Mouse (Mus musculus): ENCODE data around the gene Itpr1.
A peak's percentile ranks its signal among the peaks of the same experiment; 100 is the strongest.

Gene Itpr1

DNA sequence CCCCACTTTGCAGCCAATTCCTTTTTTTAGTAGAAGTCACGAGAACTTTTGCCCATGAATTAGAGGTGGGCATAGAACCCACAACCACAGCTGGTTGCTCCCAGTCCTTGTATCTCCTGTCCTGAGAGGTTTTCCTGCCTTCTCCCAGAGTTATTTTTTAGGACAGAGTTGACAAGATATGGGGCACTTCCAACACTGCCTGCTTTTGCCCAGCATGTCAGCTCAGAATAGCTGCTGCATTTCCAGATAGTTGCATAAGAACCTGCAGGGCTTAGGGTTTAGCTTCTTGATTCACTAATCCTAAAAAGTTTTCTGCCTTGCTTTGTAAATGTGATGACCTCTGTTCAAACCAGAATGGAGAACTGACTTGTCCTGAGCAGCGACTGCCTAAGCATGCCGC is 185.1 kb downstream of the Itpr1 start:
- DNase-seq (ENCODE audit: low spot score): no peak

DNA sequence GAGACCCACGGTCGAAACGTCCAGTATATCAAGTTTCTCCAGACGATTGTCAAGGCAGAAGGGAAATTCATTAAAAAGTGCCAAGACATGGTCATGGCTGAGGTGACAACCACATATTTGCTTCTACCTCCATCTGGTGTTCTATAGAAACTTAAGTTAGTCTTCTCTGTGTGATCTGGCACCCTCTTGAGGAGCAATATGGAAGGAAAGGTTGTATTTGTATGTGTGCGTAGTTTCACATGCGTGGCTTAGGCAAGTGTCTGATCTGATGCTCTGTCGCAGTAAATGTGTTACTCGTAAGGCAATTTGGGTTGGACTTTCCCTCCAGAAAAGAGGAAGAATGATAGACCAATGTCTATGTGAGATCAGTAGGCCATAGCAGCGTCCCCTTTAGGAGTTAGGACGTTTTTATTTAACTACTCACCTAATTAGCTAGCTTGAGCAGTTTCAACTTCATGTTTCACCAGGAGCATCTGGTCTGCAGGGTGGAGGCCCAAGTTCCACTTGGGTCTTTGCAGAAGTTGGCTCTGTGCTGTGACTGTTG is 188.6 kb downstream of the Itpr1 start:
- no peak for DNase-seq (ENCODE audit: low spot score)

DNA sequence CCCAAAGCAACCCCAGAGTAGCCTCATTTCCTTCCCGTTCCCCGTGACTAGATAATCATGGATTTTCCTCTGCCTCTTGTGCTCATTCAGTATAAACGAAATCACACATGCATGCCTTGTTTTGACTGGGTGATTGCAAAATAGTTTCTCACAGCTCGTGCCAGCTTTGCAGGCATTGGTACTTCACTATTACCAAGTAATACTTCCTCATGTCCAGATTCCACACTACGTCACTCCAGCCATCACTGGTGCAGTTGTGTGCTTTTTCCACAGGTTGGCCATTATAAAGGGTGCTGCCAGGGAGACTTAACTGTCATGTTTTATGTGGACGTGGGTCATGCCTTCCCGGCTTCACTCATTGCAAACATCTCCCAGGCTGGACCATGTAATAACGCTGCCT is 191.8 kb downstream of the Itpr1 start:
- DNase-seq (ENCODE audit: low spot score): no peak

DNA sequence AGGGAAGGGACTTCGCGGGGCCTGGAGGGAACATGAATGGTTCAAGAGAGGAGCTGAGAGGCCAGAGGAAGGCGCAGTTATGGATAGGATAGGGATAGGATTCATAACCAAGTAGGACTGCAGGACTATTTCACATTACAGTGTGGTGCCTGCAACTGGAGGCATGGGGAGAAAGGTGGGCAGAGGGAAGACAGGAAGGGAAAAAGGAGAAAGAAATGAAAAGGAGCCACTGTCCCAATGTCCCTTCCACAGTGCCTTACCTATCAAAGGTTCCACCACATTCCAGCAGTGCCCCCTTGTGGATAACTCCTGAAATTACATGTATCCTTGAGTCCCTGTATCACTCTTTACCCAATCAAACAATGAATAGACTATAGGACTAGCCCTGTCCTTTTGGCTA is 195.2 kb downstream of the Itpr1 start:
- no peak for DNase-seq (ENCODE audit: low spot score)

DNA sequence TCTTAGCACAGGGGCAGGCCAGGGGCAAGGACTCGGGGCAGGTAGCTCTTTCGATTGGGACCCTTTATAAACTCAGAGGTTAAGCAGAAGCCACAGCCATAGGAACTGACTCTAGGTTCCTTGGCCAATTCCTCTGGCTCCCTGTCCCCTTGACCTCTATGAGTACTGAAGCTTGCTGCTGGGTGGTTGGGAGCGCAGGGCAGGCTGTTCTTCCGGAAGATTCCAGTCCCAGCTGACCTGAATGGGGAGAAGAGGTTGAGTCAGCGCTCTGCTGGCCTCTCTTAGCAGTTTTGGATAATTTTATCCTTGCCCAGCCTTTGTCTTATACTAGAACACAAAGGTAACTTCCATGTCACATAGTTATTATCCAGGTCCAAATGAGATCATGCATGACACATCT is 195.8 kb downstream of the Itpr1 start:
- no peak for DNase-seq (ENCODE audit: low spot score)

DNA sequence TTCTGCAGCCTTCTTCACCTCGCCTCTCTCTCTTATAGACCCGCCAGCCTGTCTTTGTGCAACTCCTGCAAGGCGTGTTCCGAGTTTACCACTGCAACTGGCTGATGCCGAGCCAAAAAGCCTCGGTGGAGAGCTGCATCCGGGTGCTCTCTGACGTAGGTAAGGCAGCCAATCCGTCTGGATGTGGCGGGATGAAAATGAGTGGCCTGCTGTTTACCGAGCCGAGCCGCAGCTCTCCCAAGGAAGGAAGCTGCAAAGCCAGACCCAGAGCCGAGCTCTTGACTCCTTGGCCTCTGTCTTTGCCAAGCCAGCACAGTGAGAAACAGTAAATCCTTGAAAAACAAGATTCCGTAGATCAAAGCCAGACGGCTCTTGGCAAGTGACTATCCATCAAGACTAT is 197.9 kb downstream of the Itpr1 start:
- DNase-seq (ENCODE audit: low spot score): no peak

DNA sequence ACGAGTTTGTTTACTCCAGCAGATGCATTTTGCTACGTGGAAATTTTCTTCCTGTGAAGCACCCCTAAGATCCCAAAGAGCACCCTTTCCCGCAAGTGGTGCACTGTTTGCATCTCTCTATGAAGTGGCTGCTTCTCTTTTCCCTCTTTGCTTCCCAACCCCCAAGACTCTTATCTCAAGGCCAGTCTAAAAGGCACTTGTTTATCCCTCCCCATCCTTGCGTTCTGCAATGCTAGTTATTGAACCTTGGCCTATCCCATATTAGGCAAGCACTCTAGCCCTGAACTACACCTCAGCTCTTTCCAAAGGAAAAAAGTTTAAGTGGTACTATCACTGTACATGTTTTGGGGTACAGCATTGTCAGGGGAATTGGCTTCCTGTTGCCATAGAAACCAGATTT is 198.3 kb downstream of the Itpr1 start:
- DNase-seq (ENCODE audit: low spot score): no peak

DNA sequence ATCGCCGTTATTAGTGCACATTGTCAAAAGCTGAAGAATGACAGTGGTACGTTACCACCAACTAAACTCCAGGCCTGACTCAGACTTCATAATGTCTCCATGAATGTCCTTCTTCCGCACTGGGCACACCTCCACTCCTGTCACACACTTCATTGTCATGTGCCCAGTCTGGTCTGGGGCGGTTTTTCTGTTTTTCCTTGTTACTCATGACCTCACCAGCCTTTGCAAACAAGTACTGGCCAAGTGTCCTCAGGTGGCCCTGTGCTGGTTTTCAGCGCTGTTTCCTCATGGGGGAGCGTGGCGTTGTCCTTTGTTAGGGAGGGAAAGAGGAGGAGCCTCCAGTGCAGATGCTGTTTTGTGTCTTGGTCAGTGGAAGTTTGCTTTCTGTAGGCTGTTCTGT is 200.1 kb downstream of the Itpr1 start:
- DNase-seq (ENCODE audit: low spot score): no peak

DNA sequence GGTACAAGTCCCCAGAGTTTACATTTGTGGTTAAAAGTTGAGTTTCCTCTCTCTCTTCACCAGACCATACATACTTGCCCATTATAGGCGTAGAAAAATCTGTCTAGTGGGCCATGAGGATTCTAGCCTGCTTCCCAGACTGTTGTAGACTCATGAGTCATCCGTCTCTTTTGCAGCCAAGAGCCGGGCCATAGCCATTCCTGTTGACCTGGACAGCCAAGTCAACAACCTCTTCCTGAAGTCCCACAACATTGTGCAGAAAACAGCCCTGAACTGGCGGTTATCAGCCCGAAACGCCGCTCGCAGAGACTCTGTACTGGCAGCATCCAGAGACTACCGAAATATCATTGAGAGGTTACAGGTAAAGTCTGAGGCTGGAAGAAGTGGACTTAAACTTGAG is 200.7 kb downstream of the Itpr1 start:
- DNase-seq (ENCODE audit: low spot score): no peak

DNA sequence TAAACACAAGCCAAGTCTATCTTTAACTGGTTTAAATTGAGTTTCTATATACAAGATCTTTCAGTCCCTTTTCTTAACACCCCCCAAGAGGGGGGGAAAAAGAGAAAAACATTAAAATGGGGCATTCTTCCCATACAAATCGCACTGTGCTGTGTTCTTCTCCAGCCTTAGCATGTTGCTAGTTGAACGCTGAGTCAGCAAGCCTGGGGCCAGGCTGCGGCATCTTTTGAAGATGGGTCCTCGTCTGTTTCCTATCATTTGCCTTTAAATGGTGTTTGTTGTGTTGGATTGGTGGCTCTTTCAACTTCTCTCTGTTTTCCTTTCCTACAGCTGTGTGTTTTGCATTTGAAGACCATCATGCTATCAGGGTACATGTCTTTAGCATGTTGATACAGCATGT is 203.0 kb downstream of the Itpr1 start:
- DNase-seq (ENCODE audit: low spot score): no peak

DNA sequence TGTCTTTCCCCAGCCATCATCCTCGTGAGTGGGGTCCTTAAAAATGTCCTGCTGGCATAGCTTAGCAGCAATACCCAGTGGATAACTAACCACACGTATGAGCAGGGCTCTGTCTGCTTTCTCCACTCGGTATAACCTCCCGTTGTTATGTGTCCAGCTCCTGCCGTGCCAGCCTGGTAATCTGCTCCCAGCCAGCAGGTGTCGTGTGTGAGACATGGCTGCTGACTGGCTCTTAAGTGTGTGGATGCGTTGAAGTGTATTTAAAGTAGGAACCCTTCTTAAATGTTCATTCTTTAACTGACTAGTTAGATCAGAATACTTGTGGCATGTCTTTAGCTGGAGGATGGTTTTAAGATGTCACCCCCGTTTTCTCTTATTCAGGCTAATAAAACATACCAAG is 204.6 kb downstream of the Itpr1 start:
- DNase-seq (ENCODE audit: low spot score): no peak

DNA sequence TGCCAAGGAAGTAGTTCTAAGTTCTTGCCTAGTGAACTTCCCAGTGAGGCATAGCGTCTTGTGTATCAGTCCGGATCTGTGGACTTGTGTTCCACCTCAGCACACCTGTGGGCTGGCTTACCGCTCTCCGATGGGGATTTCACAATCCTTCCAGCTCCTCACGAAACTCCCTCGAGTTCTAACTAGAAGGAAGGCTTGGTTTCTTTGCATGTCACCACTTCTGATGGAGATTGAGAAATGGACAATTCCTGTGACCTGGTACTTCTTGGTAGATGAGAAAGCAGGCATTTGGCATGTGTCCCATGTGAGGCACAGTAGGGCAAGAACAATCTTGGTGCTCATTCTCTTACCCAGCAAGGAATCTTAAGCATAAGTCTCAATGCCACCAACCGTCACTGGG is 205.3 kb downstream of the Itpr1 start:
- no peak for DNase-seq (ENCODE audit: low spot score)

DNA sequence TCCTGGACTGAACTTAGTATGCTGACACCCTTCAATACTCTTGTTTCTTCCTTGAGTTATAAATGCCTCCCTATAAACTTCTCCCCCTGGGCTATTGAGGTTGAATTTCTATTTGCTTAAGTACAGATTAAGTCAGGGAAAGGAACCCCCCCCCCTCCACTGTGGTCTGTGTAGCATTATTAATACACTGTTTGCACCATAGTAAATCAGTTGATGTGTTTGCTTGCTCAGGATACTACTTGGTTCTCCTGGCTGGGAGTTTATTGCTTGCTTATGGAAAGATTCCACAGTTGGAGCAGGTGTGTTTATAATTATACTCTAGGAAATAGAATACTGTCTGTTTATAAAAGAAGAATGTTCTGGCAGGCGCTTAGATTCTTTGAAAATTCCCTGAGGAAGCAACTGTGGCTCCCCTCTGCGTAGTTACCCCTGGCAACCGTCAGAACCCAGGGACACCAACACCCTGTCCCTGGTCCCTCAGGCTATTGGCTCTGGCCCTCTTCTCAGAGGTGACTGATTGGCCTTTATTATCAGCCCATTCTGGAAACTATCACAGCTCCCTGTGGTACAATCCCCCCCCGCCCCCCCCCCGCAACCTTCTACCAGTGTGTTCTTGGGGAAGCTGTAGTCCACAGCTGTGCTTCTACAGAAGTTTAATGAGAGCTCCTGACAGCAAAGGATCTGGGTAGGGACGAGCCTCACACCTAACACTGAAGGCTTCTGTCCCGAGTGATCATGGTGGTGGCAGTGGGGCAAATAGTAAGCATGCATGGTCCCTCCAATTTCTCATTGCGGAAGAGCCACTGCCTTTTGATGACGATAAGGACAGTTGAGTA is 212.1 kb downstream of the Itpr1 start:
- DNase-seq (ENCODE audit: low spot score): no peak

DNA sequence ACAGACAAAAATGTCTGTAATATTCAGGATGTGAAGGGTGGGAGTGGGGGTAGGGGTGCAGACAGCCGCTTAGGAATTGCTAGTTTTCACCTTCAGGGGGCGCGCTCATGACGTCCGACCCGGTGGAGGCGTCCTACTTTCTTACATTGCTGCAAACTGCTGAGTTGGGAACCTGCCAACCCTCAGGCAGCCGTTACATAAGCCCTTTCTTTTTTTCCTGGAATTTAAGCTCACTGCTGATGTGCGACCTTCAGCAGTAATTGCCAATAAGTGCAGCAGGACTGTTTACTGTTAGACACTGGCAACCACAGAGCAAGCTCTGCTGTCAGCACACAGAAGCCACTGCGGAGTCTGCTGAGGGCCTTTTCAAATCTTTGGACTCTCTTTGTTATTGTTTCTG is 213.9 kb downstream of the Itpr1 start:
- DNase-seq (ENCODE audit: low spot score): peak; percentile 52

DNA sequence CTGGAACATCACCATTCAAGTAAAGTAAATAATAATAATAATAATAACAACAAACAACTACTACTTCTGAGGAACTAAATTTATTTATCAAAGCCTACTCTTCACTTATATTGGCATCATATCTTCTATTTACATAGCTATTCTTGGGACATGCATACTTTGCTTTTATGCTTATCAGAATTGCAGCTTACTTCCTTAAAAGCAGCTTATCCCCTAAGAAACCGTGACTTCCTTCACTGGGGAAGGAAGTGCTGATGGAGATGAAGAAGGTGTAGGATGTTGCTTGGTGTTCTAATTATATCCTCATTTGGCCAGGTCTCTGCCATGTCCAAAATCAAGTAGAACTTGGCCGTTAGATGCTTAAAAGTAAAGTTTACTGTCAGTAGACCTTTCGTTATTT is 215.5 kb downstream of the Itpr1 start:
- no peak for DNase-seq (ENCODE audit: low spot score)

DNA sequence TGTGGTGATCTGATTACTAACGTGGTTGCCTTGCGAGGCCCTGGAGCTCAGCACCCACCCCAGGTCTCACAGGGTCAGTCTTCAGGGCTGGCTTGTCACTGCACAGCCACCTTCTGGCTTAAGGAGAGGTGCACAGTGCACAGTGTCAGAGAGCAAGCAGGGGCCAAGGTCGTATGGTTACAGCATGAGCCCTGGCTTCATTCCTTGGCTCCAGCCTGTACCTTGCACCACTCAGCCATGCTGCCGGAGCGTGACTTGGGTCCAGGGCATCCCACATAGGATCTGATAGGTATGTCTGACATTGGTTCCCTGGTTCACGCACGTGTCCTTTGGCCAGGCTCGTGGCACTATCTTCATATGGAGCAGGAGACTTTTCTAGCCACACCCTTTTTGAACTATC is 217.1 kb downstream of the Itpr1 start:
- no peak for DNase-seq (ENCODE audit: low spot score)

DNA sequence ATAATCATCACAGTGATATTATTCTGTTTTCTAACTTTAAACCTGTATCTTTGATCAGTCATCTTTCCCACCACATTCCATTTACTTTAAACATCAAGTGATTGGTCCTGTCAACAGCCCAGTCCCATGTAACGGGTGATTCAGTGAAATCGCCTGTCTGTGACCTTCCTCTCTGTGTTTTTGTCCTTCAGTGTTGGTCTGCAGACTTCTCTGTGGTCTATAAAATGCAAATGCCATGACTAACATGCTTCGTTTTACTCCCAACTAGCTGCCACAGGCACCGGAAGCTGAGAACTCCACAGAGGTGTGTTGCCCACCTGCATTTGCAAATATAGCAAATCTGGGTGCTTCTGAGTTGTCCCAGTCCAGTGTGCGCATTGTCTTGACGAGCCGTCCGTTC is 218.3 kb downstream of the Itpr1 start:
- DNase-seq (ENCODE audit: low spot score): no peak

DNA sequence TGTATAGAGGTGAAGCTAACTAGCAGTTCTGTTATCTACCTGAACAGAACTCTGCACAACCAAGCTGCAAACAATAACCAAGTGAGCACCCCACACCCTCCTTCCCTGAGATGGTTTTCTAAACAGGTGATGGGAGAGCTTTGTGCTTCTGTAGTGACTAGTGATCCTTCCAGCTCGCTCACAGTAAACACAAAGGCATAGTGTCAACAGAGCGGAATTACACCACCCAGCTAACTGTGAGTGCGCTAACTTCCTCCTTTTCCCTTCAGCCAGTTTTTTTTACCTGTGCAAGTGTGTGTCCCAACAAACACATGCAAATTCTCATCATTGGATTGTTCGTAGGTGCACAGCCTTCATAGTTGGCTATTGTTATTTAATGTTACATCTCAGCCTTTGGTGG is 219.9 kb downstream of the Itpr1 start:
- no peak for DNase-seq (ENCODE audit: low spot score)

DNA sequence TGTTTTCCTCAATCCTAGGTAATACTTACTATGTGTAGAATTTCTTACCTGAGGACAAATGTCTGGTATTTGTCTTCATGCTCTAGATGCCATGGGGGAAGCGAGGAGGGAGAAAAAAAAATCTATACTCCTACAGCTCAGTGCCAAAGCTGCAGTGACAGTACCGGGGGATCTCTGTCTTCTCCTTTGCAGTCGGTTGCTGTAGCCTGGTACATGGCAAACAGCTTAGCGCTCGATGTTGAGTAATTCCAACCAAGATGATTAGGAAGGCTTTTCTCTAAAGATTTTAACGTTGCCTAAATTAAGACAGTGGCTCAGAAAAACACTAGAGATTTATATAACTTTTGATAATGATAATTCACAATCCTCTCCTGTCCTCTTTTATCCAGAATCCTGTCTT is 221.9 kb downstream of the Itpr1 start:
- no peak for DNase-seq (ENCODE audit: low spot score)

DNA sequence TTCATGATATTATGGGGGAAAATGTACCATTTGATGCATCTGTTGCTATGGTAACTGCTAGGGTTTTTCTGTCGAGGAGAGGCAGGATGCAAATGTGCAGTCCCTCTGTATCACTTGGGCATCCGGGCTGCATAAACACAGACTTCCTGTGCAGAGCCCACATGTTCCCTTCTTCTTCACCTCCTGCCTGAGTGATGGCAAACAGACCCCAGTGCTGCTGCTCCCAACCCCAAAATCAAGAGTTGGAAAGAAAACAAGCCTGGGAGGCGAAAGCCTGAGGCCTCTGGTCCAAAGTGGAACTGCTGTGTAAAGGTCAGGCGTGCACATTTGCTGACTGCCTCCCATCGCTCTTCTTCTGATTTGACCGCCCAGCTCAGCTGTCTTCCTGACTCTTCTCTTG is 222.6 kb downstream of the Itpr1 start:
- DNase-seq (ENCODE audit: low spot score): no peak

DNA sequence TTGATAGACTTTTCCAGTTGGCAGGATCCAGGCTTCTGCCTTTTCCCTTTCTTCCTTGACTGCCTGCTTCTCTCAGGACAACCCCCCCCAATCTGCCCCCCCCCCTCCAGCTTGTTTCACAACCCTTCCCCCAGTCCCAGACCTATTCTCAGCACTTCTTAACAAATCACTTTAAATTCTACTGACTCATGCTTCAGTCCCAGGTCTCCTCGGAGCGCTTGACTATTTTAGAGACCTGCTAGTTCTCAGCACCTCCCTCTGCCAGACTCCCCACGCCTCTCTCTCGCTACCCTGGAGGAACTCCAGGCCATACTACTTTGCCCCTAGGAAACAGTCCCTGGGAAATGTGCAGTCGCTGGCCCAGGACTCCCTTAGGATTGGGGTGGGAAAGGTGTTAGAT is 223.7 kb downstream of the Itpr1 start:
- DNase-seq (ENCODE audit: low spot score): no peak

DNA sequence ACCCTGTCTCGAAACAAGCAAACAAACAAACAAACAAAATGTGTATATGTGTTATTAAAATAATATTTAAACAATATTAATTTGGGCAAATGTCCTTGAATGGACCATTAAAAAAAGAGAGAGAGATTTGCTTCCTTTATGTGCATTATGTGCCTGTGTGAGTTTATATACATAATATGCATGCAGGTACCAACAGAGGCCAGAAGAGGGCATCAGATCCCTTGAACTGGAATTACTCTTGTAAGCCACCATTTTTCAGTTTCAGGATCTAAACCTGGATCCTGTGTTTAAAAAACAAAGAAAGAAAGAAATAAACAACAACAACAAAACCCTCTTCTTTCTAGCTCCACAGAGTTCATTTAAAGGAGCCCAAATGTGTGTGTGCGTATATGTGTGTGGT is 228.4 kb downstream of the Itpr1 start:
- DNase-seq (ENCODE audit: low spot score): no peak

DNA sequence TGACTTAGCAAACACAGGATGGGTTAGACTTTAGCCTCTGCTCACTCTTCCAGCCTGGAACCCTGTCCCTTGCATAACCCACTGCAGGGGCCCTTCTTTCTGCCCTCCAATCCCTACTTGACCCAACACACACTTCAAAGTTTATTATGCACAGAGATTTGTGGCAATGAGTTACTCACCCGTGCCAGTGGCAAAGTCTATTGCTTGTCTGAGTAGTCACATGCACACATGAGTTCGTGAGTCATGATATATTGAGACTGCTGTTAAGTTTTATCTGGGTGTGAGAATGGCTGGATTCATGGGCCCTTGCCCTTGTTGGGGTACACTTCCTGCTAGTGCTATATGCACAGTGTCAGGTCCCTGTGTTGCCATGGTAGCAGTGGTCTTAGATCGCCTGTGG is 229.4 kb downstream of the Itpr1 start:
- no peak for DNase-seq (ENCODE audit: low spot score)

DNA sequence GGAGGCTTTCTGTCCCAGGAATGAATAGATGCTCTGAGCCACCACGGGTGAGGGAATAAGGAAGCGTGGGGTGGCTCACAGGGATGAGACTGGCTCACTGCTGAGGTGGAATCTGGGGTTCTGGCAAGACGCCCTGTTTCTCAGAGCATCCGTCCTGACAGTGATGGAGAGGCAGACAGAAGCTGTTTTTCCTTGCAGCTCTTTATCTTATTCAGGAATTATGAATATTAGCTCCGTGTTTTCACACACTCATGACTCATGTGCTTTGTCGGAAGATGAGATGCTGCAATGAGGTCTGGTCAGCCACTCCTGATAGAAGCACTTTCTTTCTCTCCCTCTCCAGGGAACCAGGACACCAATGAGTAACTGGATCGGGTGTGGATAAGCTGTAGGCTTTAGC is 231.5 kb downstream of the Itpr1 start:
- DNase-seq (ENCODE audit: low spot score): no peak

Measured in urinary bladder, postnatal 10 days (tissue).